Mouse (Mus musculus): ENCODE measurements around the gene Bri3bp.

DNA sequence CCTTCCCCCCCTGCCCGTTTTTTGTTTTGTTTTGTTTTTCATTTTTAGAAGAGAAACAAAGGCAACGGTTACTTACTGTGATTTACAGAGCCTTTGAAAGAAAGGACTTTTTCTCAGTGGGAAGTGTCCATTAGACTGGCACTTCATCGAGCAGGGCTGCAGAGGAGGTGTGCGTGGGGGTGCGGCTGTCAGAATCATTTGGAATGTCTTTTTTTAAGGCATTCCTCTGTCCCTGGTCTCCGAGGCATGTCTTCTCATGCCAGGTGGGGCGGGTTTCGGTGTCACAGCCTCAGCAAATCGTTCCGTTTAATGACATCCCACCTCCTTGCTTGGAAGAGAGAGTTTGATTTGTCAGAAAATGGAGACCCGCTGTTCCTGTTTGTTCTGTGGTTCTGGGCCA, 63.3 kb downstream of the Bri3bp start:
- TF ChIP-seq POLR2A (IDR thresholded peaks at IDR 0.05; ENCODE audit: extremely low read depth, insufficient read depth, low read length) (no peak), CTCF (IDR thresholded peaks at IDR 0.05; ENCODE audit: extremely low read depth, insufficient read depth, low read length) (no peak)

All from cortical plate, adult 2 months (tissue).